Mouse (Mus musculus) right cerebral cortex, adult 18-20 months (tissue): ENCODE measurements at regions not wholly inside any gene's neighbourhood (a gene's known extent, or its start where the extent isn't known, plus 50 kb on each side); places are given as distances from the start of the nearest gene placed in this dataset.
"Not testable (repeated sequence)": the region's sequence is repeated elsewhere in the genome, so short reads cannot be mapped to it uniquely, and the experiment has no call there.

Experiments
- DNase-seq: peaks from one replicate; pipeline ENCODE4 v3.0.0; 2022; ENCODE audit warnings: mixed read lengths

- peak; percentile 13 for DNase-seq
Measured at GRCm38 (mm10) chrX:19903962-19904930, 155.1 kb upstream of the Chst7 start.

GRCm38 (mm10) chrX:19906646-19907371 lies 152.6 kb upstream of the Chst7 start:
- no peak for DNase-seq

GRCm38 (mm10) chrX:19917001-19917400 lies 142.4 kb upstream of the Chst7 start:
- DNase-seq = no peak

GRCm38 (mm10) chrX:19929376-19929775 lies 130.0 kb upstream of the Chst7 start:
- not testable (repeated sequence) for DNase-seq

GRCm38 (mm10) chrX:19929866-19930265 lies 129.5 kb upstream of the Chst7 start:
- DNase-seq = no peak

GRCm38 (mm10) chrX:19943305-19943704 lies 116.1 kb upstream of the Chst7 start:
- no peak for DNase-seq
